Comparison of ENCODE assay signal across 8 mouse cellular contexts in the genomic region with DNA sequence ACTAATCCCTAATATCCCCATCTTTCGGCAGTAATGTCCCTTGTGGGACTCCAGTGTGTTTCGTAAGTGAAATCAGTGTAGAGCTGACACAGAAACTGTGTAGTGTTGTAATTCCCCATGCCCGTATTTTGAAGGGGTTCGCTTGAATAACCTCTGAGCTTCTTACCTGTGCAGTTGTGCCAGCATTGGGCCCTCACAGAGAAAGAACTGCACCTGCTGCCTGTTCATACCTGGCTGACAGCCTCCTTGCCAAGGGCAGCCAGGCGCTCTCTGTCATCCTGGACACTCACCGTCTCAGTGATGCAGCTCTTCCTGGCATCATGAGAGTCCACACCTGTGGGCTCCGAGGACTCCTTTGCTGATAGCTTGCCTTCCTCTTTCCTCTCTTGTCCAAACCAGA. TPM values are rescaled to one million over a fixed set of nuclear protein-coding genes. Genes with fewer than 3 reads are reported as not detected.
DNase-seq lines count a peak whose midpoint lies in the region; ATAC-seq and TF ChIP-seq lines count a peak whose summit lies in the region.

No protein-coding gene starts in this region.

- intact Hi-C loops in gastrocnemius, adult 2 months (cut with DNase I): no loop called here

- H3K4me1 ChIP-seq in E14TG2a.4 (replicated peaks; ENCODE audit: low read depth, low read length): peaks cover 56% of the 10 kb centered on the region
- peaks cover 28% of the 10 kb centered on the region for H3K4me1 ChIP-seq in forebrain, embryonic 12.5 days
- H3K4me1 ChIP-seq in liver, embryonic 14.5 days (replicated peaks; ENCODE audit: control insufficient read depth in 2 of 2, insufficient read depth in 2 of 2, low read length in 1 of 2): peaks cover 21 to 36% of the 10 kb centered on the region in 2 experiments

- H3K4me2 ChIP-seq in forebrain, embryonic 12.5 days: peak overlapping the region; percentile 93
- peak overlapping the region; percentile 71 for H3K4me2 ChIP-seq in liver, embryonic 14.5 days (ENCODE audit: low read depth)

- peaks cover 17% of the 10 kb centered on the region for H3K36me3 ChIP-seq in E14TG2a.4 (ENCODE audit: insufficient read depth, low read length)
- no peaks in the 10 kb centered on the region for H3K36me3 ChIP-seq in forebrain, embryonic 12.5 days (replicated peaks)
- H3K36me3 ChIP-seq in liver, embryonic 14.5 days (replicated peaks; ENCODE audit: control insufficient read depth, insufficient read depth, low read depth): no peaks in the 10 kb centered on the region; the same call in 1 of the 2 replicates

- peak overlapping the region; percentile 77; the same call in 1 of the 2 replicates for H3K9ac ChIP-seq in forebrain, embryonic 12.5 days
- H3K9ac ChIP-seq in liver, embryonic 14.5 days (replicated peaks): peak overlapping the region; percentile 68

- H3K27ac ChIP-seq in gastrocnemius, adult 2 months: peak overlapping the region; percentile 93
- H3K27ac ChIP-seq in forebrain, embryonic 12.5 days: no peak overlapping the region
- peak overlapping the region; percentile 35; the same call in 1 of the 2 replicates for H3K27ac ChIP-seq in liver, embryonic 14.5 days

- WGBS in forebrain, embryonic 12.5 days: 82% methylated on average over 7 of the region's 7 CpGs
- WGBS in liver, embryonic 14.5 days (ENCODE audit: insufficient replicate concordance): 74% methylated on average over 7 of the region's 7 CpGs

- no peak for DNase-seq in gastrocnemius, adult 2 months
- DNase-seq in gastrocnemius, postnatal 4 days (ENCODE audit: low spot score in 2 of 2): no peak
- DNase-seq in liver, embryonic 14.5 days (ENCODE audit: low read depth in 3 of 3, low spot score in 3 of 3): no peak
- no peak for DNase-seq in adrenal gland, postnatal 10 days
- DNase-seq in layer of hippocampus, postnatal 14 days (ENCODE audit: low spot score in 2 of 2): no peak
- no peak for DNase-seq in adrenal gland, adult 8-10 months

- peaks cover 11% of the 10 kb centered on the region for H3K27me3 ChIP-seq in E14TG2a.4 (ENCODE audit: insufficient read depth, low read length)
- peaks cover 21% of the 10 kb centered on the region for H3K27me3 ChIP-seq in forebrain, embryonic 12.5 days
- H3K27me3 ChIP-seq in liver, embryonic 14.5 days (ENCODE audit: control insufficient read depth, insufficient read depth, low read length): no peaks in the 10 kb centered on the region

- peak overlapping the region; percentile 84 for H3K4me3 ChIP-seq in gastrocnemius, adult 2 months
- H3K4me3 ChIP-seq in E14TG2a.4 (replicated peaks; ENCODE audit: low read length): peak overlapping the region; percentile 95
- H3K4me3 ChIP-seq in forebrain, embryonic 12.5 days (replicated peaks): peak overlapping the region; percentile 71
- peak overlapping the region; percentile 60 to 66 for H3K4me3 ChIP-seq in liver, embryonic 14.5 days (ENCODE audit: insufficient read depth in 1 of 2, low read depth in 2 of 2, low read length in 2 of 2)

- TF ChIP-seq EP300 in liver, embryonic 14.5 days (IDR thresholded peaks at IDR 0.05; ENCODE audit: low read depth): no peak

- ATAC-seq in forebrain, embryonic 12.5 days (ENCODE audit: low FRiP score): no peak
- ATAC-seq in liver, embryonic 14.5 days (ENCODE audit: insufficient read depth): no peak

- no peaks in the 10 kb centered on the region for H3K9me3 ChIP-seq in E14TG2a.4 (ENCODE audit: low read length)
- H3K9me3 ChIP-seq in forebrain, embryonic 12.5 days: no peaks in the 10 kb centered on the region
- no peaks in the 10 kb centered on the region for H3K9me3 ChIP-seq in liver, embryonic 14.5 days (ENCODE audit: control insufficient read depth, low read length)

- TF ChIP-seq CTCF in gastrocnemius, adult 2 months (IDR thresholded peaks at IDR 0.05): no peak
- TF ChIP-seq CTCF in E14TG2a.4 (conservative IDR thresholded peaks at IDR 0.05; ENCODE audit: low read length): no peak
- no peak for TF ChIP-seq CTCF in liver, embryonic 14.5 days (IDR thresholded peaks at IDR 0.05; ENCODE audit: low read depth)

RNA-seq across cellular contexts. Expression of gene Dop1b, which starts 1.3 kb away (rescaled TPM):
- 10 to 100 TPM; 28.6 to 48.7 TPM for total RNA-seq in gastrocnemius, adult 2 months (2021)
- 10 to 100 TPM; 32.0 to 35.0 TPM for total RNA-seq in gastrocnemius, postnatal 4 days (2021)
- polyA plus RNA-seq in forebrain, embryonic 12.5 days (2016; fragmentation: Nextera tagmentation; extraction: Ambion mirVana): 19.2 and 19.6 TPM in 2 replicates
- 11.8 and 13.4 TPM in 2 replicates for polyA plus RNA-seq in liver, embryonic 14.5 days (2012; rRNA removed)
- polyA plus RNA-seq in liver, embryonic 14.5 days (2014; fragmentation: Nextera tagmentation; extraction: Ambion mirVana): 11.6 and 14.4 TPM in 2 replicates
- 10 to 100 TPM; 21.2 to 27.4 TPM for total RNA-seq in adrenal gland, postnatal 10 days (2021)
- total RNA-seq in layer of hippocampus, postnatal 14 days (2021): 100 to 1,000 TPM in 1 of 2 experiments, 10 to 100 TPM in 1; 98.2 to 104 TPM
- total RNA-seq in adrenal gland, adult 8-10 months (2022): 10 to 100 TPM; 16.9 to 36.6 (median 26.4) TPM

RNA-seq across cellular contexts. Expression of gene Cbr3, which starts 30.0 kb away (rescaled TPM):
- total RNA-seq in gastrocnemius, adult 2 months (2021): 1 to 10 TPM; 1.8 to 2.3 TPM
- 1 to 10 TPM; 6.8 to 7.9 TPM for total RNA-seq in gastrocnemius, postnatal 4 days (2021)
- polyA plus RNA-seq in forebrain, embryonic 12.5 days (2016; fragmentation: Nextera tagmentation; extraction: Ambion mirVana): 0.33 and 0.45 TPM in 2 replicates
- polyA plus RNA-seq in liver, embryonic 14.5 days (2012; rRNA removed): 0.32 TPM in 2 replicates
- polyA plus RNA-seq in liver, embryonic 14.5 days (2014; fragmentation: Nextera tagmentation; extraction: Ambion mirVana): 0.24 and 0.28 TPM in 2 replicates
- total RNA-seq in adrenal gland, postnatal 10 days (2021): 1 to 10 TPM; 8.7 to 8.8 TPM
- total RNA-seq in layer of hippocampus, postnatal 14 days (2021): 10 to 100 TPM; 10.7 to 14.1 TPM
- total RNA-seq in adrenal gland, adult 8-10 months (2022): 10 to 100 TPM; 12.1 to 15.1 (median 12.9) TPM
